Mouse (Mus musculus) heart, embryonic 15.5 days (tissue): ENCODE results near the gene Ccdc175. TPM values are rescaled to one million over a fixed set of nuclear protein-coding genes. Genes with fewer than 3 reads are reported as not detected.

Experiments used
- ATAC-seq: fragments of 200-750 bp; cut with Nextera tagmentation; replicated peaks from 2 replicates; pipeline ENCODE4 v1.8.0; 2017; ENCODE audit warnings: low read depth, moderate TSS enrichment; ENCODE audit not compliant: insufficient number of reproducible peaks, insufficient read depth, low FRiP score
- H3K27ac ChIP-seq: fragments of 300-500 bp; sonication (generic); 2 replicates; pipeline ENCODE4 v1.5.1; 2015; ENCODE audit warnings: mild to moderate bottlenecking, inconsistent platforms
- H3K27me3 ChIP-seq: fragments of 300-500 bp; sonication (generic); 2 replicates; pipeline ENCODE4 v1.6.1; 2015; ENCODE audit warnings: inconsistent platforms
- H3K36me3 ChIP-seq: fragments of 300-500 bp; sonication (generic); 2 replicates; pipeline ENCODE4 v1.6.1; 2015; ENCODE audit warnings: mild to moderate bottlenecking, inconsistent platforms
- H3K4me1 ChIP-seq: fragments of 300-500 bp; sonication (generic); replicated peaks from 2 replicates; pipeline ENCODE4 v1.6.1; 2015; ENCODE audit warnings: inconsistent platforms
- H3K4me2 ChIP-seq: fragments of 300-500 bp; sonication (generic); 2 replicates; pipeline ENCODE4 v1.6.1; 2015; ENCODE audit warnings: inconsistent platforms, mild to moderate bottlenecking, moderate library complexity
- H3K4me3 ChIP-seq: fragments of 300-500 bp; sonication (generic); 2 replicates; pipeline ENCODE4 v1.5.1; 2015; ENCODE audit warnings: mild to moderate bottlenecking, inconsistent platforms
- H3K9ac ChIP-seq: fragments of 300-500 bp; sonication (generic); 2 replicates; pipeline ENCODE4 v1.6.1; 2015; ENCODE audit warnings: mild to moderate bottlenecking, inconsistent platforms
- H3K9me3 ChIP-seq: fragments of 300-500 bp; sonication (generic); replicated peaks from 2 replicates; pipeline ENCODE4 v1.6.1; 2016; ENCODE audit warnings: inconsistent platforms
- WGBS: fragments of 180-500 bp; shearing (Covaris S2); methylation state at CpG from one replicate; pipeline ENCODE4 v1.1.7; 2015; ENCODE audit warnings: mixed read lengths; 5-methylcytosine and 5-hydroxymethylcytosine counted together
- polyA plus RNA-seq: library from polyadenylated mRNA; unstranded; fragments of >200 nt; fragmentation: Nextera tagmentation; extraction: Ambion mirVana; gene quantifications from 2 replicates; pipeline ENCODE4 v1.2.1, GENCODE M21; 2015

Ccdc175 gene
- polyA plus RNA-seq, 1 experiment from 2014 or later = not detected

- H3K9ac ChIP-seq = no peak overlapping the region
- H3K36me3 ChIP-seq = peaks cover 32% of the 10 kb centered on the region
- WGBS = 94% methylated on average over 4 of the region's 4 CpGs
- no peak for ATAC-seq
- no peaks in the 10 kb centered on the region for H3K27me3 ChIP-seq
- H3K4me3 ChIP-seq = no peak overlapping the region
- no peak overlapping the region for H3K4me2 ChIP-seq
- no peaks in the 10 kb centered on the region for H3K9me3 ChIP-seq
- H3K27ac ChIP-seq = no peak overlapping the region
- peaks cover 13% of the 10 kb centered on the region for H3K4me1 ChIP-seq
These were observed 95.0 kb downstream of the Ccdc175 start for GRCm38 (mm10) chr12:72089802-72090201.

GRCm38 (mm10) chr12:72086166-72086825 is 98.5 kb downstream of the Ccdc175 start:
- ATAC-seq = no peak; the same call in 1 of the 2 replicates
- 1% methylated on average over 18 of the region's 18 CpGs for WGBS
- H3K9ac ChIP-seq = peak overlapping the region; percentile 79
- no peaks in the 10 kb centered on the region for H3K9me3 ChIP-seq
- H3K4me1 ChIP-seq = peaks cover 28% of the 10 kb centered on the region
- H3K27me3 ChIP-seq = no peaks in the 10 kb centered on the region
- H3K27ac ChIP-seq = peak overlapping the region; percentile 97
- peaks cover 10% of the 10 kb centered on the region; the same call in 1 of the 2 replicates for H3K36me3 ChIP-seq
- H3K4me2 ChIP-seq = peak overlapping the region; percentile 84
- peak overlapping the region; percentile 77 for H3K4me3 ChIP-seq

- H3K4me2 ChIP-seq = peak within 1 kb of the TSS; percentile 84
- no peaks in the 10 kb centered on the region for H3K27me3 ChIP-seq
- peak within 1 kb of the TSS; percentile 97 for H3K27ac ChIP-seq
- peak; percentile 96 for ATAC-seq
- peak within 1 kb of the TSS; percentile 79 for H3K9ac ChIP-seq
- H3K36me3 ChIP-seq = peaks cover 7% of the 10 kb centered on the region; the same call in 1 of the 2 replicates
- H3K4me3 ChIP-seq = peak within 1 kb of the TSS; percentile 77
- under 1% methylated on average over 57 of the region's 60 CpGs for WGBS
- no peaks in the 10 kb centered on the region for H3K9me3 ChIP-seq
- peaks cover 28% of the 10 kb centered on the region for H3K4me1 ChIP-seq
These were observed 99.3 kb downstream of the Ccdc175 start, which contains the start of the genes L3hypdh and Jkamp for GRCm38 (mm10) chr12:72085329-72086165. Gene L3hypdh (minus strand): TSS chr12:72085439. Gene Jkamp (plus strand): TSS chr12:72085589.

GRCm38 (mm10) chr12:72085024-72085328 is 99.9 kb downstream of the Ccdc175 start:
- peak overlapping the region; percentile 58 for H3K9ac ChIP-seq
- H3K36me3 ChIP-seq = peaks cover 3% of the 10 kb centered on the region; the same call in 1 of the 2 replicates
- no peaks in the 10 kb centered on the region for H3K27me3 ChIP-seq
- H3K9me3 ChIP-seq = no peaks in the 10 kb centered on the region
- H3K4me1 ChIP-seq = peaks cover 28% of the 10 kb centered on the region
- WGBS = under 1% methylated on average over 31 of the region's 31 CpGs
- peak overlapping the region; percentile 77 for H3K4me3 ChIP-seq
- H3K4me2 ChIP-seq = peak overlapping the region; percentile 84
- ATAC-seq = peak; percentile 15
- peak overlapping the region; percentile 84 for H3K27ac ChIP-seq

- H3K27ac ChIP-seq = peak overlapping the region; percentile 84
- ATAC-seq = no peak
- peak overlapping the region; percentile 84 for H3K4me2 ChIP-seq
- no peaks in the 10 kb centered on the region for H3K36me3 ChIP-seq
- WGBS = 4% methylated on average over 46 of the region's 46 CpGs
- H3K4me3 ChIP-seq = peak overlapping the region; percentile 77
- H3K27me3 ChIP-seq = no peaks in the 10 kb centered on the region
- no peaks in the 10 kb centered on the region for H3K9me3 ChIP-seq
- H3K9ac ChIP-seq = peak overlapping the region; percentile 58
- peaks cover 28% of the 10 kb centered on the region for H3K4me1 ChIP-seq
These were observed 100.4 kb downstream of the Ccdc175 start for GRCm38 (mm10) chr12:72084261-72085023.

DNA sequence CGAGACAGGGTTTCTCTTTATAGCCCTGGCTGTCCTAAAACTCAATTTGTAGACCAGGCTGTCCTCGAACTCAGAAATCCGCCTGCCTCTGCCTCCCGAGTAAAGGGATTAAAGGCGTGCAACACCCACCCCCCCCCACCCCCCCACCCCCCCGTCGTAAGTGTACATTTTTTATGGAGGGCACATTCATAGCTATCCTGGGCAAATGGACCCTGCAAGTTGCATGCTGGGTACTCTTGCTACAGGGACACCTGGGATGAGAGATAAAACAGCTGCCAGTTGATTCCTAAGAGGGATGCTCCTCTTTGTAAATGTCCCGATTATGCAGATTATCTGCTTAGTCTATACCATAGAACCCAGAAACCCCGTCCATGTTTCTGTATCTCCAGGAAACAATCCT is 101.6 kb downstream of the Ccdc175 start:
- no peak for ATAC-seq
- Histone ChIP-seq H3K4me2 (peak overlapping the region; percentile 84; the same call in 1 of the 2 replicates), H3K9ac (no peak overlapping the region), H3K9me3 (no peaks in the 10 kb centered on the region), H3K4me1 (peaks cover 28% of the 10 kb centered on the region), H3K27ac (no peak overlapping the region), H3K36me3 (no peaks in the 10 kb centered on the region), H3K27me3 (no peaks in the 10 kb centered on the region), H3K4me3 (no peak overlapping the region)
- 80% methylated on average over 9 of the region's 9 CpGs for WGBS

DNA sequence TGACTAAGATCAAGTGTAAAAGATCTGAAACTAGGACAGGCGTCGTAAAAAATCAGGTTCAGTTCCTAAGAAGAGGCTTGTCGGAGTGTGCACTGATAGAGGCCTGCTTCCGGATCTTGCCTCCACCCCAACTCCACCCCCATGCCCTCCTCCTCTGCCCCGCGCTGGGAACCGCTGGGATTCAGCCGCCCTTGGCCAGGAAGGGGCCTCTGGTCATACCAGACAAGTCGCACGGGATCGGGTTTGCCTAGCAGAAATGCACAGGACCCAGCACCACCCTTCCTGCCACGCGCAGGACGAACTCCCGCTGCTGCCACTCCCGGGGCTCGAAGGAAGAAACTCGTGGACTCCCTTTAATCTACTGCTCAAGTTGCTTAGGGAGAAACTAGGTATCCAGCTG is 102.5 kb downstream of the Ccdc175 start:
- H3K4me2 ChIP-seq = peak overlapping the region; percentile 58
- peak overlapping the region; percentile 31; the same call in 1 of the 2 replicates for H3K4me3 ChIP-seq
- no peaks in the 10 kb centered on the region for H3K36me3 ChIP-seq
- no peaks in the 10 kb centered on the region for H3K9me3 ChIP-seq
- no peak for ATAC-seq
- H3K9ac ChIP-seq = peak overlapping the region; percentile 30; the same call in 1 of the 2 replicates
- no peaks in the 10 kb centered on the region for H3K27me3 ChIP-seq
- 0 out of 2 replicates have a peak overlapping the region, but pooled peaks have one; percentile 25 for H3K27ac ChIP-seq
- peaks cover 21% of the 10 kb centered on the region for H3K4me1 ChIP-seq
- 18% methylated on average over 18 of the region's 18 CpGs for WGBS

DNA sequence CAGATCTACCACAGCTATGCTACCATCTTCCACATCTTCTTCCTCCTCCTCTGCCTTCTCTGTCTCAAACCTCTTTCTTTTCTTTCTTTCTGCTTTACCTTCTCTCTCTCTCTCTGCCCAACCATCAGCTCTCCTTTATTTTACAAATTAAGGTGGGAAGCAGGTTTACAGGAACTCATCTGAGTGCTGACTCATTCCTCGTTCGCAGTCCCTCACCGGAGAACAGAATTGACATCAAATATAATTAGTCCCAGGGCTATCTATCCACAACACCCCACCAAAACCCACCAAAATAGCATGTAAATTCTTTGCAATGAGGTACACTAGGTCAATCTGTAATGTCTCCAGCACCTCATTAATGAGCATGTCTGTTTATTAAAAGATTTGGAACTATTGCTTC is 102.9 kb downstream of the Ccdc175 start:
- H3K9ac ChIP-seq = peak overlapping the region; percentile 30; the same call in 1 of the 2 replicates
- H3K36me3 ChIP-seq = no peaks in the 10 kb centered on the region
- H3K4me1 ChIP-seq = peaks cover 20% of the 10 kb centered on the region
- no peak overlapping the region for H3K27ac ChIP-seq
- H3K9me3 ChIP-seq = no peaks in the 10 kb centered on the region
- peak overlapping the region; percentile 58 for H3K4me2 ChIP-seq
- H3K4me3 ChIP-seq = no peak overlapping the region
- 79% methylated on average over 3 of the region's 3 CpGs for WGBS
- no peak for ATAC-seq
- H3K27me3 ChIP-seq = no peaks in the 10 kb centered on the region

- Histone ChIP-seq H3K4me3 (no peak overlapping the region), H3K4me2 (no peak overlapping the region), H3K9me3 (no peaks in the 10 kb centered on the region), H3K9ac (no peak overlapping the region), H3K27ac (no peak overlapping the region), H3K27me3 (no peaks in the 10 kb centered on the region), H3K36me3 (peaks cover 13% of the 10 kb centered on the region; the same call in 1 of the 2 replicates), H3K4me1 (peaks cover 13% of the 10 kb centered on the region)
- 91% methylated on average over 3 of the region's 3 CpGs for WGBS
- no peak for ATAC-seq
These were observed 106.6 kb downstream of the Ccdc175 start for GRCm38 (mm10) chr12:72078248-72078647.

- WGBS = under 1% methylated on average over 94 of the region's 94 CpGs
- peaks cover 16% of the 10 kb centered on the region for H3K4me1 ChIP-seq
- peak; percentile 91 for ATAC-seq
- H3K36me3 ChIP-seq = peaks cover 13% of the 10 kb centered on the region; the same call in 1 of the 2 replicates
- H3K9ac ChIP-seq = peak within 1 kb of the TSS; percentile 55
- H3K9me3 ChIP-seq = no peaks in the 10 kb centered on the region
- H3K27me3 ChIP-seq = peaks cover 34% of the 10 kb centered on the region
- no peak within 1 kb of the TSS for H3K27ac ChIP-seq
- H3K4me3 ChIP-seq = peak within 1 kb of the TSS; percentile 70
- peak within 1 kb of the TSS; percentile 97 for H3K4me2 ChIP-seq
These were observed 114.2 kb downstream of the Ccdc175 start, which contains the start of gene Gpr135 for GRCm38 (mm10) chr12:72070327-72071269. Gene Gpr135 (minus strand): TSS chr12:72071125.
